Mouse (Mus musculus): ENCODE results near the gene Mdp1.

The Mdp1 gene

DNA sequence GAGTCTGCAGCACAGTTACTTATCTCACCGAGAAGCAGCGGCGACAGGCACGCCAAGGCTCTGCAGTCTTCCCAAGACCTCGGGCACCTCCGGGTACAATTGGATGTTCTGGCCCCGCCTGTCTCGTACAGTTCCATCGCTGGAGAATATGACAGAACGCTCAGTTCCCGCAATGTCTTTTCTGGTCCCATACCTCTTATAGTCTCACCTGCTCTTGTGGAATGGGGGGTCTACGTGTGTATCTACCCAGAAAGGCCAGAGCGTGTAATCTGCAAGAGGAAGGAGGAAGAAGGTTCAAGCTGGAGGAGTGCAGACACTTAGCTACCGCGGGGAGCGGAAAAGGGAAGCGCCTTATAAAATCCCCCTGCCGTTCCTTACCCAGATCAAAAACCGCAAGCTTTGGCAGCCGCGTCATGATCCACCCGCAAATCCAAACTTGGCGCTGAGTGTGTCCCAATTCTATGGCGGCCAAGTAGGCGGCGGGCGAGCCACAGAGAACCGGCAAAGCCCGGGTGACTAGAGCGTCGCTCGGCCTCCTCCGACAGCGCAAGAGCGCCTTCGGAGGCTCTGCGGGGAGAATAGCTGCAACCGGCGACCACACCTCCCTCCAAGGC is at the start of gene Mdp1:
Gene Mdp1 (minus strand): TSS at position 549 of the 614 bp plus-strand sequence.
- peak; percentile 88 for DNase-seq

DNA sequence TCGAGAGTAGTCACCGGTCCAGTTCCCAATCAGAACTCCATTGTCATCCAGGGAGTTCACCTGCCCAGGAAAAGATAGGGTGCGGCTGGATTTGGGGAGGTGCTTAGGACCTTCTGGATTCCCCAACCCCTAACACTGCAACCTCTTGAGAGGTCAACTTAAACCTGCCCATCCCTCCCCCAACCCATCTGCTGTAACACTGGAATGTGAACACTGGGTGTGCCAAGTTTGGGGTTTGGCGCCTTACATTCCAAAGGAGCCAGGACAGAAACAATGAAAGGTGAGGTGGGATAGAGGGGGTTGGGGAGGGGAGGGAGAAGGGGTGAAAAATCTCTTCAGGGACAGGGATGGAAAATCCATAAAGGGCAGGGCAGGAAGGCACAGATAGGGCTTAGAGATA is 49.2 kb upstream of the Mdp1 start:
- no peak for DNase-seq

DNA sequence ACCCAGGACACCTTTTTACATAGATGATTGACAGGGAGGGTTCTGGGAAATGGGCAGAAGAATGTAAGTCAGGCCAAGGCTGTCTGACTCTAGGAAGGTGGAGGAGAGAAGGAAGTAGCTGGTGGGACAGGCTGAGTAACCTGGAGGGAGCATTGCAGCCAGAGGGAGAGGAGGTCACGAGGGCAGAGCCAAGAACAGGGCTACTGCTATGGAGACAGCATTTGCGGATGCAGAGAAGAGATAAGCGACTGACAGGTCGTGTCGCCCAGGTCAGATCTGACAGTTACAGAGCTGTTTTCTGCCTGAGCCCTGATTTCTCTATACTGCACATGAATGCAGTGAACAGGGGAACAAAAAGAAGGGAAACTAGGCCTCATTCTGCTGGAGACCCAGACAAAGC is 47.1 kb upstream of the Mdp1 start:
- no peak for DNase-seq

DNA sequence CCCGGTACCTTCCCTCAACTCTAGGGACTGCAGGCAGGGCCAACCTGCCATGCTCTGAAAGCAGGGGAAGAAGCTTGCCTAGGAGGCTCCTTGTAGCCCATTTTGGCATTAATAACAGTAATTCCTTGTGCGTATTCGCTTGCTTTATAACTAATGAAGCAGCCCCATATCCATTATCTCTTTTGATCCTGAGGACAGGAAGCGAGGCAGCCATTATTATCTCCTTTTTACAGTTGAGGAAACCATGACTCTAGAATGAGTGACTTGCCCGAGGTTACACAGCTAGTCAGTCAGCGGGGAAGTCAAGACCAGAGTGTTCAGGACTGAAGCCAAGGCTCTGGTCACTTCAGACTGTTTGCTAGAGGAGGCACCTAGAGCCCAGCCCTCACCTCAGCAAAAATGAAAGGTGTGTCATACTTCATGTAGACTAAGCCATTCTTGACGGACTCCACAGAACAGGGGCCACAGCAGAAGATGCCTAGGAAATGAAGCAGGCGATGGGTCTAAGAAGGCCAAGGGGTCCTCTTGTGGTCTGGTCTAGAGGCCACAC is 45.8 kb upstream of the Mdp1 start:
- DNase-seq = peak; percentile 27

DNA sequence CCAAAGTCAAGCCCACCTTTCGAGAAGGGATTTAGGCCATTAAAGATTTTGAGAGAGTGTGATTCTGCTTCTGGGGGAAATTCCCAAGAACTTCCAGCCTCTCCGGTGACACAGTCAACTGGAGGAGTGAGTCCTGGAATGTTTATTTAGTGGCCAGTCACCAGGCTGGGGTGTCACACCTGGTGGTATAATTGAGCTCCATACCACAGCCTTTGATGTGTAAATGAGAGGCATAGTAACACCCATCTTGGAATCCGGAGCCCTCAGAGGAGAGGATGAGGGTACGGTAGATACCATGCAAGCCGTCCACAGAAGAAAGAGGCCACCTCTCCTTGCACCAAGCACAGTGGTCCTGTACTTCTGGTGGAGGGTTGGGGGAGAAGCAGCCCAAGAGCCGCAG is 42.5 kb upstream of the Mdp1 start:
- no peak for DNase-seq

DNA sequence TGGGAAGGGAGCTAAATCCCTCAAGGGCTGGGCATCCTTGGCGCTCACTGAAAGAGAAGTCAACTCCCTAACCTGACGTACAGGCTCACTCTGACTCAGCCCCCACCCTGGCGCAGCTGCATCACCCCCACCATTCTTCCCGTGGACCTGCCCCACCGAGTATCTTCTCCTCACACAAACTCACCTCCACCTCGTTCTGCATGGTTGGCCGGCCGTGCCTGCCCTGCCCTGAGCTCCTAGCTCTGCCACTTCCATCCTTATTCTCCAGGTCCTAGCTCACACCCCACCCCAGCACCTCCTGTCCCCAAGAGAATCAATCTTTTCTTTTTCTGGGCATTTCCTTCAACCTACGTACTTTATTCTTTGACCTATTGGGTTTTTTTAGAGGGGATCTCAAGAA is 40.8 kb upstream of the Mdp1 start:
- no peak for DNase-seq

DNA sequence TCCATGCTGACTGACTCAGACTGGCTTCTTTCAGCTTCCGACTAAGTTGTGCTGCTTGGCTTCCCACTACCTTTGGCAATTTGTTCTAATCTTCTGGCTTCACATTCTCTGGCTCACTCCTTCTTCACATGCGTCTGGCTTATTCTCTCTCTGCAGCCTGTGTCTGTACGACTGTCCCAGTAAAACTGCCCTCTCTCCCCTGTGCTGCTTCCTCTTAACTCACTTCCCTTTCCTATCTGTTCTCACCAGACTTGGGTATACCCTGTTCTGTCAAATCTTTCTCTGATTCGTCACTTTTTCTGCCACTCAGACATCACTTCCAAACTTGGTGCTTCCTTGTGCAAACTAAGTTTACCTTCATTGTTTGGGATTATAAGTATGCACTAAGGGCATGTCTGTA is 36.9 kb upstream of the Mdp1 start:
- no peak for DNase-seq

DNA sequence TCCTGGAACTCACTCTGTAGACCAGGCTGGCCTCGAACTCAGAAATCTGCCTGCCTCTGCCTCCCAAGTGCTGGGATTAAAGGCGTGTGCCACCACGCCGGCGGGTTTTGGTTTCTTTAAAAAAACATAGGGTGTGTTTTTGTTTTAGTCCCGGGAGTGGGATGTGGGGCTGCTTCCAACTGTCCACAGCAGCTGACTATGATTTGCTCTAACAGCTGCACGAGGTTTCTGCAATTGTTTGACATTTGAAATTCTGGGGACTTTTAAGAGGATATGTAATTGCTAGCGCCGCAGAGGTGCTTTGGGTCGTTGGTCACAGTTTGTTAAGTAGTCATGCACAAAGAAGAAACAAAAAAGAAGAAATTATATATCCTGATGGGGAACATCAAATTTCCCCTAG is 29.1 kb upstream of the Mdp1 start:
- DNase-seq = no peak

DNA sequence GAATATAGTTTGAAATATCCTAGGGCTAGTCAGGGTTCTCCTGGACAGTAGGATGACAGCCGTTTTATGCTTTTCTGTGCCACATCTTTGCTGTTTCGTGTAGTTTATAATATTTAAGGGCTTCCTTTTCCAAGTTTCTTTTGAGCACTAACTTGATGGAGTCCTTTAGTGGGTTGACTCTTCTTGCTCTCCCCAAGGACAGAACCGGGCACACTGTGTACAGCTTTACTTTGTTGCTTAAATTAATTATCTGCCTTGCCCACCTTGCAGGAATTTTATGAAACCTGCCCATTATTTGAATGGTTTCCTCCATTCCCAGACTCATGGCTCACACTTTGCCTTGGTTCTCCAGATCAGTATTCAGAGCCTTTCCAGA is 21.8 kb upstream of the Mdp1 start:
- DNase-seq = no peak

DNA sequence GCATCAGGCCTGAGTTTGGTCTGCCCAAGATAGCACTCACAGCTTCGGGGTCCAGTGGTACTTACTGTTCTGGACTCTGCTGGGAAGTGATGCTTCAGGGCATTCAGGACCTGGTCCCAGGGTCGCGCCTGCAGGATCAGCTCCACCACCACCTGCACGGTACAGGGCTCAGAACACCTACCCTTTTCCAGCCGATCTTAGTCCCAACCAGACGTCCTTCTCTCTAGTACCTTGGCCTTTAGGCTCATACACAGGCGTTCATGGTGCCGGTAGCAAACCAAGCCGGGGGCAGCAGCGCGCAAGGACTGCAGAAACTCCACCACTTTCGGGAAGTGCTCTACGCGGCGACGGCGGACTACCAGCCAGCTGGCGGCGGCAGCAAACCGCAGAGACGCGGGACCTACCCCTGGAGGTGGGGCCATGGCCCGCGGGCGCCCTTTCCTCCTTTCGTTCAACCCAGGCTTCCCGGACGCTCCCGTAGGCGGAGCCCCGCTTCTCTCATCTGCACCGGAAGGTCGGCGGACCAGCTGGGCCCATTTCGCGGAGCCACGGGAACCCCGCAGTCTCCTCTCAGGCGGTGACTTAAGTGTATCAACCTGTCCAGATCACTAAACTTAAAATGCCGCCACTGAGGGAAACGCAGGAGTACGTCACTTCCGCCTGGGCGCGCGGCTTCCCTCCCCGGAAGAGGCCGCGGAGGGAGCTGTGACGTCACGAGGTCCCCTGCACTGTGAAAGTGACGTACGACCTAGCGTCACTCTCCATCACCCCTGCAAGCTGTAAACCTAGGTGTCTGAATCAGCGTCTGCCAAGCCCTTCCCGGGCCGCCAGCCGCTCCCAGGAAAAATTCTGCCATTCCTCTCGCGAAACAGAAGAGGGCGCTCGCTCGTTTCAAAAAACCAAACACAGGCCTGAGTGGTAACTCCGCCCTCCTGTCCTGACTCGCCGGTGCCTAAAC is 21.1 kb upstream of the Mdp1 start, which contains the start of gene Tinf2:
Gene Tinf2 (minus strand): TSS at position 661 of the 958 bp plus-strand sequence.
- DNase-seq = peak; percentile 95

DNA sequence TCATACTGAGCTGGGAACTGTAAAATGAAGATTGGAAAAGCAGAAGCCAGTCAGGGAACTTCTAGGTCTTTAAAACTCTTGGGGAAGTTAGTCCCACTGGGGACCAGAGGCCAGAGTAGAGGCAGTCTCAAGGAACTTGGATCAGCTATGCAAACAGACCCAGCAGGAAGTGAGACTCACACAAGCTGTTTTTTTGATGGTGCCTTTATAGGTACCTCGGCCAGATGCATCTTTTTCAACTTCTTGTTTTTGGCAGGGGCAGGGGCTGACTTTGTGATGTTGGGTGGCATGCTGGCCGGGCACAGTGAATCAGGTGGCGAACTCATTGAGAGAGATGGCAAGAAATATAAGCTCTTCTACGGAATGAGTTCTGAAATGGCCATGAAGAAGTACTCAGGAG is 17.3 kb upstream of the Mdp1 start:
- DNase-seq = no peak

DNA sequence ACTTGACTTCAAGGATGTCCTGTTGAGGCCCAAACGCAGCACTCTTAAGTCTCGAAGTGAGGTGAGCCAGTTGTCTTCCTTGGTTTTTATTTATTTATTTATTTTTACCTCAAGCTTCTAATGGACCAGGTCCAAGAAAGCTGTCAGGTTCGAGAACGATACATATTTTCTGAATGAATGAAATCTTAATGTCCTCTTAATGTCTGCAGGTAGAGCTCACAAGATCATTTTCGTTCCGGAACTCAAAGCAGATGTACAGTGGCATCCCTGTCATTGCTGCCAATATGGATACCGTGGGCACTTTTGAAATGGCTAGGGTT is 12.4 kb upstream of the Mdp1 start:
- DNase-seq = no peak

DNA sequence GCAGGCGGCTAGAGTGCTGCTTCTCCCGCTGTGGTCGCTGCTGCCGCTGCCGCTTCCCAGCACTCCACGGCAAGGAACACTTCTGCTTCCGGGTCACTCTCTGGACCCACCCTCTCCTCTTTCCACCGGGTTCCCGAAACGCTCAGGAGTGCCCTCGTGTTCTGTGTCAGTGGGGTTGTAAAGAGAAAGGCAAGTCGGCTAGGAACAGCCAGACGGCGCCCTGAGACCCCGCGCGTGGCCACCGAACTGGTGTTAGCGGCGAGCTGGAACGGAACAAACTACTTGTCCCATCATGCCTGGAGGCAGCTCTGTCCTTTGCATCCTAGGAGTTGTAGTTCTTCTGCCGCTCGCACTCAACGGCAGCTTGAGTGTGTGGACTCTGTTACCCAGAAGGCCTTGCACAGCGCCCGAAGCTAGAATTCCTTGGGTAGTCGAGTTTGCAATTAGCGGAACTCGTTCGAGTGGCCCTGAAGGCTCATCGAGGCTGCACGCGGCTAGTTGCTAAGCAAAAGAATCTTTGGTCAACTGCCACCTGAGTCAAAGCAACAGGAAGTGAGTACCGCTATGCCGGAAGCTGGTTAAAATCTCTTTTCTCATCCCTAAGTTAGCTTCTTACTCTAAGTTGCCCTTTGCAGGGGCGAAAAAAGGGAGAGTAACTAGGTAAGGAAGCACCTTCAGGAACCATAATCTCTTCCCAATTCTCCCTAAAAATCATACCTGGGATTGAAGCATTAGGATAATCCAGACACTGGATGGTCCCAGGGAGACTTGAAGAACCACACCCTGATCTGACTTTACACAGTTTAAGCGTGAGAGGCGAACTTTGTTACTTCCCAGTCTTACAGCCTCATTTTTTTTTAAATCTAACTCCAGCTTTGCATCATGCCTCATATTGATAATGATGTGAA is 11.8 kb upstream of the Mdp1 start, which contains the start of the genes Gmpr2 and Nedd8:
Gene Gmpr2 (plus strand): TSS at position 109 of the 908 bp plus-strand sequence.
Gene Nedd8 (minus strand): TSS at position 292 of the 908 bp plus-strand sequence.
- peak; percentile 94 for DNase-seq

DNA sequence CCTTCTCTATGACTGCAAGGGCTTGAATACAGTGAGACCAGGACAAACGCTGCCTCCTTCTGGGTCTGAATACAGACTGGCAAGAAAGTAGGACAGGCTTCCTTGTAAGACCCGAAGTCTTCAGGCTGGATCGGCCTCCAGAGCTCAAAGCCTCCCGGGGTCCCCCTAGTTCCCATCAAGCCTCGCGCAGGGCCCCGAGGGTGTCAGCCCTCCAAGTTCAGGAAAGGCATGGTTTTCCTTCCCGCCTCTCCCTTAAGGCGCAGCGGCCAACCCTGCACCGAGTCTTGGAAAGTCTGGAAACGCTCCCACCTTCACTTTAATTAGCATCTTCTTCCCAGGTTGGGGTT is 11.2 kb upstream of the Mdp1 start:
- DNase-seq = no peak

DNA sequence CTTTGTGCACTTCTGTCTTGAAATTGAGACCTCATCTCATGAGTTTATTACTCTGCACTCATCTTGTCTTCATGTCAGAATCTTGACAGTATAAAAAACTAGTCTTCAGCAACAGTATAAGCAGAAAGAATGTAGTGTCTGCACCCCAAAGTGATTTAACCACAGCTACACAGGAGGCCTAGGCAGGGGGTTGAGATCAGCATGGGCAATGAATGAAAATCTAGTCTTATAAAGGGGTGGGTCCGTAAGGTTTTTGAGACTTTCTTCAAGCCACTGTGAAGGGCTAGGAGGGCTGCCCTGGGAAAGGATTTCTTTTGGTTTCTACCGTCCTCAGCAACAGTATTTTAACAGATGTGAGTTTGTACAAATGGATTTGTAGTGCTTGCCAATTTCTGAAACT is 328 bp upstream of the Mdp1 start:
- no peak for DNase-seq

DNA sequence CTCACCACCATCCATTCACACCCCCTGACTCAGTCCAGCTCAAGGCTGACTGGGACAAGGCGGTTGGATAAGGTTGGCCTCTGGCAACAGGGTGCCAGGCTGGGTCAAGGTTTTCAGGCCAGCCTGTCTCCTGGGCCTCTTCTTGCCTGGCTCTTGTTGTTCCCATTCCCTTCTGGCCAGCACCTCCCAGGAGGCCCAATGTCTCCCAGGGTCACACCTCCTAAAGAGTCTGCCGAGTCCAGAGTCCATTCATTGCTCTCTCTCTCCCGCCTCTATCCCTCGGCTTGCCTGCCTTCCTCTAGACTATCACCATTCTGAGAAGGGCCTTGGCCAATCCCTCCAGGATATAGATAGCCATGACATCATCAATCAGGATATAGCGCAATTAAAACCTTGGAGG is 2.3 kb downstream of the Mdp1 start:
- no peak for DNase-seq

DNA sequence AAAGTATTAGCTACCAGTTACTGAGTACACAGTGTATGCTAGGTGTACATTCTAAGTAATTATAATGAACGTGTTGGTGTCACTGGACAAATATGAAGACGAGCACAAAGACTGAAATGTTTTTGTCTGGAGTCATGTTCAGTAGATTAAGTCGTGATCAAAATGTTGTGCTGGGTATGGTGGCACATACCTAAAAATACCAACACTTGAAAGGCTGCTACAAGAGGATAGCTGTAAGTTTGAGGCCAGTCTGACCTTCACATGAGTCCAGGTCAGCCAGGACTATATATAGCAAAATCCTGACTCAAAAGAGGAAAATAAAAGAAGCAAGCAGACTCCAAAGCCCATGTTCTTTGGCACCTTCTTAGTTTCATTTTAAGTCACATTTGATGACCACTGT is 3.4 kb downstream of the Mdp1 start:
- DNase-seq = no peak

DNA sequence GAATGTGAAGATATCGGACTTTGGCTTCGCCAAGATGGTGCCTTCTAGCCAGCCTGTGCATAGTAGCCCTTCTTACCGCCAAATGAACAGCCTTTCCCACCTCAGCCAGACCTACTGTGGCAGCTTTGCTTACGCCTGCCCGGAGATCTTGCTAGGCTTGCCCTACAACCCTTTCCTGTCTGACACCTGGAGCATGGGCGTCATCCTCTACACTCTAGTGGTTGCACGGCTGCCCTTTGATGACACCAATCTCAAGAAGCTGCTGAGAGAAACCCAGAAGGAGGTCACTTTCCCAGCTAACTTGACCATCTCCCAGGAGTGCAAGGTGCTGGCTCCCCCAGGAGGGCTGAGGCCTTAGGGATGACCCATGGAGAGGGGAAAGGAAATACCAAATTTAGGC is 8.8 kb downstream of the Mdp1 start:
- DNase-seq = no peak

DNA sequence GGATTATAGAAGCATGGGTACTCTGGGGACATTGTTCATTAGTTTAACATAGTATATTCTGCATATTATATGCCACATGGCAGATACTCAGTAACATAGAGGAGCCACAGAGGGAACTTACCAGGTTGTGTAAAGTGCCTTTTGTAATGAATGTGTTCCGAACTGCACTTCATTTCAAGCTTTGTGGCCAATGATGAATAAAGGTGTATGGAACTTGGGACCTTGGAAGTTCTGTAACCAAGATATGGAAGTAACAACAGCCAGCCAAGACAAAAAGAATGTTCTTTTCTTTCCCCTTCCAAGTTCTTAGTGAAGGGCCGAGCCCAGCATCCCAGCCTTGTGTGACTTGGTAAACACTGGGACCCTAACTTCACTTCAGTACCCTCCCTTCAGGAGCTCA is 10.4 kb downstream of the Mdp1 start, which contains the start of gene Tssk4:
Gene Tssk4 (plus strand): TSS at position 301 of the 400 bp plus-strand sequence.
- DNase-seq = no peak

DNA sequence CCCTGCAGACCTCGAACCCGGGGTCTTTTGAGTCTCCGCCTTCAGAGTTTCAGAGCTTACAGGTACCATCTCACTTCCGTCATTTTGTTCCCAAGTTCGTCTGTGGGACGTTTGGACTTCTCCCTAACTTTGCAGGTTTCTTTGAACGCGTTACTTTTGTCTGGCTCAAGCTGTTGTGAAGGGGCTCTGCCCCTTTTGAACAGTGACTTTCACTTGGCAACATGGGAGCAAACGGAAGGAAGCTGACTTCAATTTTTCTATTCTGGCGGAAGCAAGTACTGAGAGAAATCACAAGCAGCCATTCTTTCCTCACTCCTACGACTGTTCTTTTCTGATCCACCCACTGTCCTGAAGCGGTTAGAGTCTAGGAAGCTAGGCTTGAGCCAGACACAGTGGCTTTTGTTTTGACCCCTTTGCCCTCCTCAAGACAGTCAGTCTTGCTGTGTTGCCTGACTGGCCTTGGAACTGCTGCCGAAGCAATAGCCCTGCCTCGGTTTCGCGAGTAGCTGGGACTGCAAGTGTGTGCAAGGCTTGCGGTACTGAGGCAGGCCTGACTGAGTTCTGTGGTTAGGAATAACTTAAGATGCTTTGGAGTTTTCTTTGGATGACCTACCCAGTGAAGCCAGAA is 15.9 kb downstream of the Mdp1 start:
- DNase-seq = peak; percentile 31

DNA sequence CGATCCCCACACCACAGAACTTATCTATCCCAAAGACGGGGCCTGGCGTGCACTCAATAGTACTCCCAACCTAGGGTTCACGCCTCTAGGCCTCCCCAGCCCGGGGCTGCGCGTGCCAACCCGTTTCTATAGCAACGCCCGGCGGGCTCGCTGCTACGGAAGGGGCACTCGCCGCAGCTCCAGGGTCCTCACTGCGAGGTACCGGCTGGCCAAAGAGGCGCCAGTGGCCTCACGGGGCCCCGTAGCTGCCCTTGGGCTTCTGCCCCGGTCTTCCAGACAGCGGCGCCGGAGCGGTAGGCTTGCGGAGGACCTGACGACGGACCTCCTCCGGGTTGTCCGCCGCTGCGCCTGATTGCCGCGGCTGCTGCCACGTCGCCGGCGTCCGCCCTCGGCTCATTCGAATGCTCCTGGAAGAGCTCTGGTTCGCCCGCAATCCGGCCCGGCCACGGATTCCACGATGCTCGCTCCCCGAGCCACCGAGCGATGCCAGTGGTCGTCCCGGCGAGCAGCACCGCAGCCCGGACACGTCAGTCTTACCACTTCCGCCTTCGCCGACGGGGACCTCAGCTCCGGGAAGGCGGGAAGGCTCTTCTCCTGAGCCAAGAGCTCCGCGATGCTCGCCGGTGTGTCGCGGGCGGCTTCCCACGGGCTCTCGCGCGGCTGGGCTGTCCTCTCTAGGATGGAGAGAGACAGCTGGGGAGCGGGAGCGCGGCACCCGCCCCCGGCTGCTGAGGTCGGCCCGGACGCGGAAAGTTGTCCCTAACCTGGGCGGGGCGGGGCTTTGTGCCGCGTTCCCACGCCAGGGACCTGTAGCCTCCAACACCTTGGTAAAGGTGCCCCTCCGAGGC is 17.0 kb downstream of the Mdp1 start, which contains the start of gene Tm9sf1:
Gene Tm9sf1 (minus strand): TSS at position 747 of the 848 bp plus-strand sequence.
- DNase-seq = peak; percentile 84

Data from lung, postnatal 10 days (tissue).